Mouse (Mus musculus) liver, postnatal 0 days (tissue): ENCODE measurements around the gene Pgs1. TPM values are rescaled to one million over a fixed set of nuclear protein-coding genes. Genes with fewer than 3 reads are reported as not detected.
A peak's percentile ranks its signal among the peaks of the same experiment; 100 is the strongest.

Experiments used
- ATAC-seq: fragments of 200-750 bp; cut with Nextera tagmentation; 2 replicates; pipeline ENCODE4 v1.8.0; 2017; ENCODE audit warnings: mild to moderate bottlenecking, moderate library complexity
- DNase-seq: peaks from one replicate; pipeline ENCODE4 v3.0.0-alpha.2; 2016
- H3K27ac ChIP-seq: fragments of 300-500 bp; sonication (generic); 2 replicates; pipeline ENCODE4 v1.5.1; 2014; ENCODE audit warnings: antibody characterized with exemption, moderate library complexity, mild to moderate bottlenecking, low read depth
- H3K27me3 ChIP-seq: fragments of 300-500 bp; sonication (generic); 2 replicates; pipeline ENCODE4 v1.6.1; 2014; ENCODE audit warnings: low read length, control low read depth, mixed read lengths; ENCODE audit not compliant: insufficient read depth
- H3K36me3 ChIP-seq: fragments of 300-500 bp; sonication (generic); replicated peaks from 2 replicates; pipeline ENCODE4 v1.6.1; 2014; ENCODE audit warnings: mild to moderate bottlenecking, control low read depth, low read length, moderate library complexity, mixed read lengths; ENCODE audit not compliant: insufficient read depth
- H3K4me1 ChIP-seq: fragments of 300-500 bp; sonication (generic); 2 replicates; pipeline ENCODE4 v1.6.1; 2014; ENCODE audit warnings: antibody characterized with exemption, mild to moderate bottlenecking, control low read depth; ENCODE audit not compliant: insufficient read depth
- H3K4me2 ChIP-seq: fragments of 300-500 bp; sonication (generic); 2 replicates; pipeline ENCODE4 v1.6.1; 2014; ENCODE audit warnings: low read depth, mild to moderate bottlenecking, low read length, moderate library complexity, mixed read lengths
- H3K4me3 ChIP-seq: fragments of 300-500 bp; sonication (generic); 2 replicates; pipeline ENCODE4 v1.5.1; 2014; ENCODE audit warnings: low read depth, low read length
- H3K9ac ChIP-seq: fragments of 300-500 bp; sonication (generic); replicated peaks from 2 replicates; pipeline ENCODE4 v1.6.1; 2014; ENCODE audit warnings: mild to moderate bottlenecking, moderate library complexity
- H3K9me3 ChIP-seq: fragments of 300-500 bp; sonication (generic); 2 replicates; pipeline ENCODE4 v1.6.1; 2016; ENCODE audit warnings: mild to moderate bottlenecking, control low read depth, low read length, mixed read lengths
- CTCF ChIP-seq: sonication (generic); IDR thresholded peaks from 2 replicates; pipeline ENCODE4 v1.5.1; 2016; ENCODE audit warnings: antibody characterized with exemption, low read depth
- EP300 ChIP-seq: IDR thresholded peaks from 2 replicates; pipeline ENCODE4 v1.6.1; 2016; ENCODE audit warnings: antibody characterized with exemption, low read depth, mild to moderate bottlenecking
- WGBS: fragments of 180-500 bp; shearing (Covaris S2); extraction: QIAGEN DNeasy Blood & Tissue Kit; methylation state at CpG from one replicate; pipeline ENCODE4 v1.1.7; 2014; ENCODE audit not compliant: insufficient replicate concordance; 5-methylcytosine and 5-hydroxymethylcytosine counted together
- polyA plus RNA-seq: library from polyadenylated mRNA; unstranded; fragments of >200 nt; fragmentation: Nextera tagmentation; extraction: Ambion mirVana; gene quantifications from 2 replicates; pipeline ENCODE4 v1.2.1, GENCODE M21; 2015

Pgs1 gene
- polyA plus RNA-seq, 1 experiment from 2014 or later: 10.1 TPM

GRCm38 (mm10) chr11:118000565-118001215 is 14.6 kb downstream of the Pgs1 start:
- H3K9me3 ChIP-seq: no peaks in the 10 kb centered on the region
- H3K4me3 ChIP-seq: no peak overlapping the region
- H3K4me1 ChIP-seq: peaks cover 18% of the 10 kb centered on the region
- peak overlapping the region; percentile 91 for H3K27ac ChIP-seq
- peak; percentile 62; the same call in 1 of the 2 replicates for TF ChIP-seq EP300
- no peak for TF ChIP-seq CTCF
- DNase-seq (peak; percentile 75), ATAC-seq (peak; percentile 85)
- H3K36me3 ChIP-seq: peaks cover 54% of the 10 kb centered on the region
- H3K4me2 ChIP-seq: peak overlapping the region; percentile 44
- H3K9ac ChIP-seq: no peak overlapping the region
- H3K27me3 ChIP-seq: no peaks in the 10 kb centered on the region
- 72% methylated on average over 7 of the region's 7 CpGs for WGBS

GRCm38 (mm10) chr11:118003176-118003575 is 17.1 kb downstream of the Pgs1 start:
- DNase-seq: no peak
- no peaks in the 10 kb centered on the region for H3K27me3 ChIP-seq
- 91% methylated on average over 14 of the region's 14 CpGs for WGBS
- no peaks in the 10 kb centered on the region for H3K9me3 ChIP-seq
- no peak overlapping the region for H3K4me2 ChIP-seq
- no peak overlapping the region for H3K9ac ChIP-seq
- no peak for ATAC-seq
- peaks cover 28% of the 10 kb centered on the region for H3K4me1 ChIP-seq
- no peak overlapping the region for H3K4me3 ChIP-seq
- TF ChIP-seq CTCF (no peak), EP300 (no peak)
- H3K36me3 ChIP-seq: peaks cover 65% of the 10 kb centered on the region
- no peak overlapping the region for H3K27ac ChIP-seq

- H3K9ac ChIP-seq: no peak overlapping the region
- peaks cover 65% of the 10 kb centered on the region for H3K36me3 ChIP-seq
- H3K9me3 ChIP-seq: no peaks in the 10 kb centered on the region
- TF ChIP-seq EP300 (no peak), CTCF (no peak)
- DNase-seq: no peak
- 73% methylated on average over 5 of the region's 5 CpGs for WGBS
- H3K4me3 ChIP-seq: no peak overlapping the region
- ATAC-seq: no peak
- H3K4me1 ChIP-seq: peaks cover 28% of the 10 kb centered on the region
- H3K4me2 ChIP-seq: no peak overlapping the region
- H3K27me3 ChIP-seq: no peaks in the 10 kb centered on the region
- H3K27ac ChIP-seq: no peak overlapping the region
Observed at GRCm38 (mm10) chr11:118003718-118004117, 17.6 kb downstream of the Pgs1 start.

GRCm38 (mm10) chr11:118004217-118004616 is 18.1 kb downstream of the Pgs1 start:
- DNase-seq: no peak
- H3K27ac ChIP-seq: no peak overlapping the region
- peaks cover 28% of the 10 kb centered on the region for H3K4me1 ChIP-seq

GRCm38 (mm10) chr11:118007460-118008143 is 21.5 kb downstream of the Pgs1 start:
- no peak for TF ChIP-seq EP300
- TF ChIP-seq CTCF: no peak
- Histone ChIP-seq H3K4me2 (no peak overlapping the region), H3K36me3 (peaks cover 52% of the 10 kb centered on the region), H3K4me3 (no peak overlapping the region), H3K27ac (no peak overlapping the region), H3K9me3 (no peaks in the 10 kb centered on the region), H3K9ac (no peak overlapping the region), H3K4me1 (peaks cover 9% of the 10 kb centered on the region), H3K27me3 (no peaks in the 10 kb centered on the region)
- DNase-seq (peak; percentile 51), ATAC-seq (peak; percentile 65)
- 59% methylated on average over 8 of the region's 8 CpGs for WGBS

More at GRCm38 (mm10) chr11:118004217-118004616, 18.1 kb downstream of the Pgs1 start:
- no peaks in the 10 kb centered on the region for H3K27me3 ChIP-seq
- no peak overlapping the region for H3K4me2 ChIP-seq
- WGBS: 83% methylated on average over 5 of the region's 5 CpGs
- H3K9me3 ChIP-seq: no peaks in the 10 kb centered on the region
- TF ChIP-seq EP300 (no peak), CTCF (no peak)
- no peak overlapping the region for H3K9ac ChIP-seq
- no peak overlapping the region for H3K4me3 ChIP-seq
- no peak for ATAC-seq
- peaks cover 66% of the 10 kb centered on the region for H3K36me3 ChIP-seq

- H3K36me3 ChIP-seq: peaks cover 47% of the 10 kb centered on the region
- ATAC-seq (no peak), DNase-seq (no peak)
- no peaks in the 10 kb centered on the region for H3K9me3 ChIP-seq
- no peaks in the 10 kb centered on the region for H3K27me3 ChIP-seq
- no peak overlapping the region for H3K4me3 ChIP-seq
- H3K4me1 ChIP-seq: peaks cover 9% of the 10 kb centered on the region
- no peak for TF ChIP-seq EP300
- TF ChIP-seq CTCF: no peak
- no peak overlapping the region for H3K4me2 ChIP-seq
- WGBS: 65% methylated on average over 5 of the region's 5 CpGs
- H3K9ac ChIP-seq: no peak overlapping the region
- no peak overlapping the region for H3K27ac ChIP-seq
Observed at GRCm38 (mm10) chr11:118008144-118008805, 22.2 kb downstream of the Pgs1 start.
